Mouse (Mus musculus) layer of hippocampus, postnatal 10 days (tissue): ENCODE measurements at regions not wholly inside any gene's neighbourhood (a gene's known extent, or its start where the extent isn't known, plus 50 kb on each side); places are given as distances from the start of the nearest gene placed in this dataset.
A peak's percentile ranks its signal among the peaks of the same experiment; 100 is the strongest.

Experiments used
- DNase-seq, 2 experiments: peaks; one replicate each; pipeline ENCODE4 v3.0.0; 2021; ENCODE audit warnings: low spot score in 2 of 2

DNA sequence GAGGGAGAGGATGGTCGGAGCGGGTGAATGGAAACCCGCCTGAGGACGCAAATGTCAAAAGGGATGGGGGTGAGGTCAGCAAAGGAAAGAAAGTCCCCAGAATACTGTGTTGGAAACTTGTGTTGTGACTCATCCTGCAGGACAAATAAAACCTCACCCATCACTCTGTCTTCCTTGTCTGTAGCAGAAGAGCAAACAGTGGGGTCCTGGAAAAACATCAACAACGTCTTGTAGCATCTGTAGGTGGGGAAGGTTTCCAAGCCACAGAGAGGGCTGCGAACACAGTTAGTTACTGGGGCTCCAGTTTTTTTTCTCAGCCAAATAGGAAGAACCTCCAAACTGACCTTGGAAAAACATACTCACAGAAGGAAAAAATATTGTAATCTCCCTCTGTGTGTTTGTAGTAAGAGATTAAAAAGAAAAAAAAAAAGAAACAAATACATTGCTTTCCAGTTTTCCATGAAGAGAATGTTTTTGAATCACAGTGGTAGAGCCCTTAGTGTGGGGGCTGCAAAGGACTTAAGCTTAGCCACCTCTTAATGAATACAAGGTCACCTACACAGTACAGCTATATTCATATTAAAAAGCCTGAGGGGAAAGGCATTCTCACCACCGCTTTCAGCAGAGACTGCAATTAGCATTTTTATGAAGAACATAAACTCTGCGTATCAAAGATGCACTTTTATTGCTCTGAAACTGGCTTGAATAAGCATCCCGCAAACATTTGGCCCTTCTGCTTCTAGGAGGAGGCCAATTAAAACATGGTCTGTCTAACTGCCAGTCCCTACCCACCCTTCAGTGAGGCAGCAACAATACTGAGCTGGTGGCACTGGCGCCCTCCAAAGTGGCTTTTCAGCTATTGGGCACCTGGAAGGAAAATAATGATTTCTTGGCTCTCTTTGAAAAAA, 198.6 kb upstream of the Tprg start:
- peak in 1 of 2 experiments; percentile 33 for DNase-seq

DNA sequence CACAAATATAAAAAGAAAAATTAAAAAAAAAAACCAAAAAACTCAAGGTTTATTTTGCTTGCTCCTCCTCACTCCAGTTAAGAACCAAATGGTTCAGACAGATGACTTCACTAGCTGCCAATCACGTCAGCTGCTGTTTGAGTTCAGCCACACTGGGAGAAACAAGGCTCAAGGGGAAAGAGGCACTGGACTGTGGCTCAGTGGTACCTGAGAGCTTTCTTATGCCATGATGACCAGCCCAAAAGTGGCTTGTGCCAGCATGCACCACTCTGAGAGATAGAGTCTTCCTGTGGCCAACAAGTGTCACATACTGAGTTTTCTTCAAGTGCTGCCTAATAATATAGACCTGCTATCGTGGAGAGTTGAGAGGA, 198.0 kb upstream of the Tprg start:
- no peak for DNase-seq

DNA sequence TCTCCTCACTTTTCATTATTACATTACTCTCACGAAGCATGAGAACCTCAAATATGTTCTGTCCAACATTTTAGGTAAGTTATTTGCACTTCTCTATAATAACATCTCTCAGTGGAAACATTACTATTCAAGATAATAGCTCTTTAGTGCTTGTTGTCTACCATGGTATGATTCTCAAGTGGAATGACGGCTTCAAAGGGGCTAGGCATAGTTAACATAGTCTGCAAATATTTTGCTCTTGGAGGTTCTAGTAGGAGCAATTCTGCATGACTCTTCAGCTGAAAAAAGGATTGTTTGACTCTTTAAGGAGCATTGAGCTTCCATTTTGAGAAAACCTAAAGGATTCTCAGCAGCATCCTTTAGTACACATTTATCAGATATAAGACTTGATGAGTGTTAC, 182.5 kb upstream of the Tprg start:
- DNase-seq: no peak

DNA sequence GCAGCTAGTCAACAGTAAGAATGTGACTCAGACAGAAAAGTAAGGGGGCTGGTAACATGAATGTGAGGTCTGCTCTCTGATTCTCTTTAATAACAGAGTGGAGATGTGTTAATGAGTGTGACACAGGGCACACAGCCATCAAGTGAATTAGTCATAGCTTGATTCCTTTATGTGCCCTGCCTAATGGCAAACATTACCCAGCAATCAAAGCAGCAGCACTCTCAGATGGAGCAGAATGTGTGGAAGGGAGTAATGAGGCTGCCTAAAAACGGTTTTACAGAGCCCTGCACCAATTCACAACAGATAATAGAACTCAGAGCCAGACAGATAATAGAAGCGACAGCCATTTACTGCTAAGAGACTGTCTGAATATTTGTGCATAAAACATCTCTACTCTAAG, 182.0 kb upstream of the Tprg start:
- DNase-seq: no peak

DNA sequence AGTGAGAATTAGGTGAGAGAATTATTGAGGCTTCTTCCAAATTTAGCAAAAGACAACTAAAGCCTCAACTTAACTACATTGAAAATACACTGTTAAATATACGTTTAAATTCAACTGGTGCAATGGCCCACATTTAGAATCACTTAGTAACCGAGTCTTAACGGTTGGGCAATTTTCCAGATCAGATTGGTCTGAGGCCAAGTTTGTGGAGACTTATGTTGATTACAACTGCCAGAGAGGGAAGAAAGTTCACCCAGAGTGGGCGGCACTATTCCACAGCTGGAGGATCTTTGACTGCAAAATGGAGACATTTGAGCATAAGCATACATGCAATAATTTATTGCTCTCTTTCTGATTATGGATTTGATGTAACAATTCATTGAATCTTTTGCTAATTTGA, 146.5 kb upstream of the Tprg start:
- DNase-seq: no peak

DNA sequence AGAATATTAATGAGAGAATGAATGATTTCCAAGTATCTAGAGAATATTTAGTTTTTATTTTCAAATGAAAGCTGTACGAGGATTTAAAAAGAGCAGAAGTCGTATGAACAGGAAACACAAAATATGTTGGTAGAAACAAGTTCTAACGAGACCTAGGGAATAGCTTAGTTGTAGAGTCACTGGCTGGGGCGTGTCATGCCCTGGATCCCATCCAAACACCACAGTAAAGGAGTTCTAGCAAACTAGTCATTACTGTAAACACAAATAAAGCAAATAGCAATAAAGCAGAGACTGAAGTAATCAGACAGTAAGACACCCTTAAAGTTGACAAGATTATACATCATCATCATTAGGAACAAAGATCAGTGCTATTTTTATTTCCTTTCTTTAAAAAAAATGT, 139.1 kb upstream of the Tprg start:
- no peak for DNase-seq

DNA sequence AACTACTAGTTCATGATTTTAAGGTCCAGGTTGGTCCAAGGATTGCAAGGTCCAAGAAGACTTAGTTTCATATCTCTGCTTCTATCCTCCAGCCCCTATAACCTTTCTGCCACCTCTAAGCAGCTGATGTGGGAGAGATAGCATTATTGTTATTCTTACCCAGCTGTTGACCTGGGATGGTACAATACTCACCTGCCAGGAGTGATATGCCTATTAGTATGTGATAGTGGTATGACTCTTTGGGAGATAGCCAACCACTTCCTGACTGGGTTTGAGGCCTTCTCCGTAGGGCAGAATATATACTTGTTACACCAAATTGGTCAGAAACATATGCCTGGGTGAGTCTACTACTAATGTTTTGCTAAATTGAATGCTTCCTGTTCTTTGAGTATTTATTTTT, 137.4 kb upstream of the Tprg start:
- no peak for DNase-seq

DNA sequence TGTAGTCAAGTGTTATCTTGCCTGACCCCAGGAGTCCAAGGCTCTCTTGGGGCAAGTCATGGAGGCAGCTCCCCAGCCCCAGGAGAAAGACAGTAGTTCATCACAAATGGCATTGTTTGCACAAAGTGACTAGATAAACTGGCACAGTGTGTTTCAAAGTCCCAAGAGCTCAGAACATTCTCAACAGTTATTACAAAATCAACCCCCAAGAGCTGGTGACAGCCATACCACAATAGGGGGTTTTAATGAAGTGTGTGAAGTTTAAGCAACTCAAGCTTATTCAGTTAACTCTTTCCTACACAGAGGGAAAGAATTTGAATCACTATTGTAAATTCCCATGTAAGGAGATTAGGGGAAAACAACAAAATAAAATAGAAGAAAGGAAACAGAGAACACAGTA, 109.7 kb upstream of the Tprg start:
- no peak for DNase-seq

DNA sequence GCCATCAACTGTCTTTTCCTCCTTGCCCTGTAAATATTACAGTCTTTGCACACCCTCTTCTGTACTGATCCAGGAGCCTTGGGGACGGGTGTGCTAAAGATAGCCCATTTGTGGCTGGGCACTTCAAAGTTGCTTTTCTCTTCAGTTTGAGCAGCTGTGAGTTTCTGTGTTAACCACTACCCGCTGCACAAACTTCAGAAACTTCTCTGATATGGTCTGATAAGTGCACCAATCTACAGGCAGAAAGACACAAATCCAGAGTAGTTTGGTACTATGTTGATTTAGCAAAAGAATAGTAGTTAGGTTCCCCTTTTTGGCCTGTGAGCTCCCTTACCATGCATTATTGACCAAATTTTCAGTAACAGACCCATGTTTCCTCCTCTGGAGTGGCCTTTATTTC, 108.6 kb upstream of the Tprg start:
- DNase-seq: no peak

DNA sequence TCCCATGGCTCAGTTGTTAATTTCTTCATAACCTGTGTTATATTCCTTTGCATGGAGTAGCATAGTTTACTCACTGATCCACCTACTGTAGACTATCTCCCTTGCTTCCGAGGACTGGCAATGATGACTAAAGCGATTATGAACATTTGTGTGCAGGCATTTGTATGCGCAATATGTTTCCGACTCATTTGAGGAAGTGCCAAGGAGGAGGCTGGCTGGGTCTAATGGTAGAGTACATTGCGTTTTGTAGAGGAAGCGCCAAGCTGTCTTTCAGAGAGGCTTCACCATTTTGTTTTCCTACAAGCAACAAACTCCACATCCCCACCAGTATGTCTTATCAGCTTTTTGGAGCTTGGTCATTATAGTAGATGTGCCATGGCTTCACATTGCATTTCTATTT, 104.7 kb upstream of the Tprg start:
- peak; percentile 9 to 24 for DNase-seq

DNA sequence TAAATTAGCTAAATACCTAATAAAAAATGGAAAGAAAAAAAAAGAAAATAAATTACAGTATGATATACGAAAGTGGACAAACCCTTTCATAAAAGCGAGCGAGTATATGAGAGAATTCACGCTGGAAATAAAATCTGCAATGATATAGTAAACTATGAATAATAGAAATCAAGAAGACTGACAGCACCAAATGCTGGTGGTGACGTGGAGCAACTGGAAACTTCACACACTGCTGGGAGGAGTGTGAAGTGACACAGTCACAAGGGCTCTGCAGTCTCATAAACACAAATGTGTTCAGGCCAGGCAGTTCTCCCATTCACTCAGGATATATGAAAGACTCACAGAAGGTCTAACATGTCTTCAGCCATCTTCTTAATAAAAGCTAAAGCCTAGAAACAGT, 89.5 kb upstream of the Tprg start:
- DNase-seq: no peak

DNA sequence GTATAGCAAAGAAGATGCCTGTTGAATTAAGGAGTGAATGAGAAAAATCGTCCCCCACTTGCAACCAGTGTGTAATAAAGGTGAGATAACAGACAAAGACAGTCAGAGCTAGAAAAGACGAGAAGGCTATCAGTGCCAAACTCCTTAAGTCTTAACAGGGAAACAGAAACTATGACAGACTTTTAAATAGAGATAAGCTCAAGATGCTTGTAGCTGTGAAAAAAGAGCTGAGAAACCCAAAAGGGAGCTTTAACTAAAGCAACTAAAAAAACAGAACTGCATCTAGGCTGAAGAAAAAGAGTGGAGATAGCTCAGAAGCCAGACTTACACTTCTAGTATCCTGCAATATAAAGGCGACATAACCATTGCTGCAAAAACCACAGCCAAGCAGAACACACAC, 87.8 kb upstream of the Tprg start:
- DNase-seq: no peak

DNA sequence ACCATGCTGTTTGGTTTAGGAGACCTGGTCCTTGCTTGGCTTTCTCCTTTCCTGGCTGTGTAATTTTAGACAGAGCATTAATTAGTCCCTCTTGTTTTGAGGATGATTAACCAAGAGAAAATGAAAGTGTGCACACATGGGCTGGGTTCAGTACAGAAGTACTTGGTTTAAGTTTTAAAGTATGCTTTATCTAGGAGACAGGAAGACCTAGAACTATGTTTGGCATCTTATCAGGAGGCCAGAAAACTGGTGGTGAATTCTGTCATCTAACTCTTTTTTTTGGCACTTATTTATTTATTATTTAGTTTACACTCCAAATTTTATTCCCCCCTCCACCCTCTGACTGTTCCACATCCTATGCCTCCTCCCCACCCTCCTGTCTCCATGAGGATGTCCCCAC, 86.6 kb upstream of the Tprg start:
- DNase-seq: no peak

DNA sequence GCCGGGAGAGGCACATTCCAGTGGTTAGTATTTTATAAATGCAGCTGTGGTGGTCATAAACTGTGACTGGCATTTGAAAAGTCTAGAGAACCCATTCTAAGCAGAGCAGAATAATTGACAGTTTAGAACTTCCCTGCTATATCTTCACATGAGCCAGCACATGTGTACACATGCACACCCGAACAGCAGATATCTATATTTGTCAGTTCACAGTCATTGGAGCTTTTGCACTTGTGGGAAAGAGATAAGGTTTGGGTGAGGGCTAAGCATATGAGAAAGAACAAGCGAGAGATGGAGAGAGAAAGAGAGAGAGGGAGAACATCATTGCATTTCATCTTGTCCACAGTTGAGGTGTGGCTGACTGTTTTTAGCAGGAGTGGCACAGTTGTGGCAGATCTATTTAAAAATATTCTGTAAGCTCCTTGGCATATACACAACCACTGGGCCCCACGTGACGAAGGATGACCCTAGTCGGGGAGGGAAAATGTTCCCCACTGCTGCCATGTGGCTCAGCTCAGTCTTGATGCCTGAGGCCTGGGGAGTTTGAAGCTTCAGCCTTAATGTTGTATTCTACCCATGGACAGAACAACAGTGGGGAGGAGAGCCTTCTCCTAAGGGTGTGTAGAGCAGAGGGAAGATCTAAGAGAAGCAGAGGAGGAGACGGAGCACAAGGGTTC, 85.4 kb upstream of the Tprg start:
- DNase-seq: no peak

DNA sequence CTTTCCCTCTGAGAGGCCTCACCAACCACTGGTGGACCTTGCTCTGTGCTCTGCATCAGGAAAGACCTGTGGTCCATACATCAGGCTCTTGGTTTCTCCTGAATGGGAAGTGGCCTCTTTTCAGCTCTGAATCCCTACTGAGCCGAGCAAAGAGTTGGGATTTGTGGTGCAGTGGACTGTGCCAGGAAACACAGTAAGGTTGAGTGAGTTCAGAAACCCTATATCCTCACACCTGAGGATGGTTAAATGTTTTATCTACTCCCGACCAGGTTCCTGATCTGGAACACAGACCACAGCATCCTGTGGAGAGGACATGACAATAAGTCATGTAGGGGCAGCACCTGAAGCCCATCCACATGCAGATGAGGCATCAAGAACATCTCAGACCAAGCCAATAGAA, 73.4 kb upstream of the Tprg start:
- no peak for DNase-seq

DNA sequence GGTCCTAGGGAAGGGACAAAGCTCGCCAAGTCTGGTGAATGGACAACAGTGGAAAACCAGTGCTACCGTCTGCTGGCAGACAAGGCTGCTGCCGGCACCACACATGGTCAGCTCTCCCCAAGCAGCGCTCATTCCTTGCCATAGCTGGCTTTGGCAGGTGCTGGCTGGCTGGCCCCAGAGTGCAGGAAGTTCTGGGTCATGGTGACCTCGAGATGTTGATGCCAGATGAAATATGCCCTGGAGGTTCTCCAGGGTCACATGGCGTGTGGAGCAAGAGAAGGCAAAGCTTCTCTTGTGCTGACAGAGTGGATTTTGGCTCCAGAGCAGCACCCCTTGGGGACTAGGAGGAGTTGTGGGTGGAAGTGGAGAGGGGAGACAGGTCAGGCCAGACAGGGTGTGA, 66.1 kb upstream of the Tprg start:
- DNase-seq: no peak

DNA sequence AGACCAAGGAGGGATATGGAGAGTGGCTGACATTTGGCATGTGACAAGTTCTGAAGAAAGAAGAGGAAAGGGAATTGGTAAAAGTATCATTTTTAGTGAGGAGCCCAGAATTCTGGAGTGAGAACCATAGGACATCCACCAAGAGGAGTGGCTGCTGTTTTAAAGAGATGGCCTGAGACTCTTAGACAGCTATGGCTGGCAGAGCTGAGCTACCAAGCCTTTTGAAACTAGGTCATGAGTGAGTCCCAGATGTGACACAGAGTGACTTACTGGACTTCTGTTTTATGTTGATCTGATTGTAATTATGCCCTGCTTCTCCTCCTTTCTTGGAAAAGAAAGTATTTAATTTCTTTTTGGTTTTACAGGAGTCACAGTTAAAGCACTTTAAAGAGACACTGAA, 61.8 kb upstream of the Tprg start:
- no peak for DNase-seq
